Mouse (Mus musculus) limb, embryonic 14.5 days (tissue): ENCODE results near the gene Fam163b. TPM values are rescaled to one million over a fixed set of nuclear protein-coding genes. Genes with fewer than 3 reads are reported as not detected.

ENCODE experiments used
- ATAC-seq: fragments of 200-750 bp; cut with Nextera tagmentation; 2 replicates; pipeline ENCODE4 v1.8.0; 2017; ENCODE audit warnings: low read depth, moderate number of reproducible peaks, moderate TSS enrichment; ENCODE audit not compliant: low FRiP score
- DNase-seq: peaks from one replicate; pipeline ENCODE4 v3.0.0-alpha.2; 2015; ENCODE audit warnings: low spot score
- H3K27ac ChIP-seq: fragments of 300-500 bp; sonication (generic); replicated peaks from 2 replicates; pipeline ENCODE4 v1.5.1; 2014; ENCODE audit warnings: low read depth, mild to moderate bottlenecking, low read length, moderate library complexity, mixed read lengths
- H3K27me3 ChIP-seq: fragments of 300-500 bp; sonication (generic); 2 replicates; pipeline ENCODE4 v1.6.1; 2014; ENCODE audit warnings: low read length, mixed read lengths; ENCODE audit not compliant: control insufficient read depth, insufficient read depth
- H3K36me3 ChIP-seq: fragments of 300-500 bp; sonication (generic); 2 replicates; pipeline ENCODE4 v1.6.1; 2014; ENCODE audit warnings: mild to moderate bottlenecking, low read length, moderate library complexity, mixed read lengths; ENCODE audit not compliant: control insufficient read depth, insufficient read depth
- H3K4me1 ChIP-seq: fragments of 300-500 bp; sonication (generic); 2 replicates; pipeline ENCODE4 v1.6.1; 2014; ENCODE audit warnings: antibody characterized with exemption, low read length, mixed read lengths; ENCODE audit not compliant: control insufficient read depth, insufficient read depth
- H3K4me2 ChIP-seq: fragments of 300-500 bp; sonication (generic); replicated peaks from 2 replicates; pipeline ENCODE4 v1.6.1; 2014; ENCODE audit warnings: low read depth, mild to moderate bottlenecking, low read length, moderate library complexity; ENCODE audit not compliant: severe bottlenecking
- H3K4me3 ChIP-seq: fragments of 300-500 bp; sonication (generic); replicated peaks from 2 replicates; pipeline ENCODE4 v1.5.1; 2014; ENCODE audit warnings: low read length
- H3K9ac ChIP-seq: fragments of 300-500 bp; sonication (generic); 2 replicates; pipeline ENCODE4 v1.6.1; 2014; ENCODE audit warnings: mild to moderate bottlenecking, low read depth, low read length, moderate library complexity; ENCODE audit not compliant: severe bottlenecking
- H3K9me3 ChIP-seq: fragments of 300-500 bp; sonication (generic); 2 replicates; pipeline ENCODE4 v1.6.1; 2016; ENCODE audit warnings: low read length; ENCODE audit not compliant: control insufficient read depth
- POLR2A ChIP-seq: fragments of 200-500 bp; IDR thresholded peaks from 2 replicates; pipeline ENCODE4 v1.8.0; 2012; ENCODE audit warnings: inconsistent platforms, mild to moderate bottlenecking, moderate library complexity, borderline replicate concordance; ENCODE audit not compliant: insufficient read depth, insufficient read length; ENCODE audit errors: extremely low read depth
- WGBS: fragments of 180-500 bp; shearing (Covaris S2); extraction: QIAGEN DNeasy Blood & Tissue Kit; methylation state at CpG from one replicate; pipeline ENCODE4 v1.1.7; 2014; 5-methylcytosine and 5-hydroxymethylcytosine counted together
- polyA plus RNA-seq, 2 experiments: library from polyadenylated mRNA; depleted of rRNA in 1 of 2; stranded (reverse) in 1 of 2; unstranded in 1 of 2; fragments of >200 nt; fragmentation: Nextera tagmentation in 1 of 2; extraction: Ambion mirVana in 1 of 2; gene quantifications; 2 replicates each; pipeline versions ENCODE4 v1.2.1 to v1.2.3; 2012 to 2014

Fam163b gene
- polyA plus RNA-seq, 2 experiments = 0.30 to 0.68 TPM

- Histone ChIP-seq H3K27ac (no peak overlapping the region), H3K9me3 (no peaks in the 10 kb centered on the region), H3K9ac (no peak overlapping the region), H3K4me3 (no peak overlapping the region), H3K36me3 (no peaks in the 10 kb centered on the region), H3K27me3 (no peaks in the 10 kb centered on the region), H3K4me1 (peaks cover 29% of the 10 kb centered on the region), H3K4me2 (no peak overlapping the region)
- WGBS = 23% methylated on average over 8 of the region's 8 CpGs
- DNase-seq (no peak), ATAC-seq (0 out of 2 replicates have a peak, but pooled peaks have one; percentile 28)
- TF ChIP-seq POLR2A = no peak
Measured at GRCm38 (mm10) chr2:27084963-27085362, 57.3 kb downstream of the Fam163b start.

- no peak overlapping the region for H3K4me3 ChIP-seq
- no peak overlapping the region for H3K9ac ChIP-seq
- no peak for TF ChIP-seq POLR2A
- no peak overlapping the region for H3K4me2 ChIP-seq
- peaks cover 39% of the 10 kb centered on the region for H3K4me1 ChIP-seq
- H3K36me3 ChIP-seq = no peaks in the 10 kb centered on the region
- WGBS = 67% methylated on average over 12 of the region's 12 CpGs
- DNase-seq = no peak
- no peak for ATAC-seq
- no peaks in the 10 kb centered on the region for H3K27me3 ChIP-seq
- no peak overlapping the region for H3K27ac ChIP-seq
- H3K9me3 ChIP-seq = no peaks in the 10 kb centered on the region
Measured at GRCm38 (mm10) chr2:27083761-27084475, 58.4 kb downstream of the Fam163b start.

GRCm38 (mm10) chr2:27079649-27080048 lies 62.6 kb downstream of the Fam163b start:
- ATAC-seq = peak; percentile 28
- H3K4me1 ChIP-seq = peaks cover 53% of the 10 kb centered on the region
- no peak overlapping the region for H3K9ac ChIP-seq

GRCm38 (mm10) chr2:27079152-27079584 lies 63.1 kb downstream of the Fam163b start, which contains the start of gene Adamtsl2:
Gene Adamtsl2 (plus strand): TSS chr2:27079379.
- Histone ChIP-seq H3K4me1 (peaks cover 50% of the 10 kb centered on the region), H3K9me3 (no peaks in the 10 kb centered on the region), H3K27me3 (no peaks in the 10 kb centered on the region), H3K9ac (no peak within 1 kb of the TSS), H3K4me3 (peak within 1 kb of the TSS; percentile 19), H3K36me3 (no peaks in the 10 kb centered on the region), H3K4me2 (peak within 1 kb of the TSS; percentile 26), H3K27ac (no peak within 1 kb of the TSS)
- ATAC-seq (peak; percentile 78), DNase-seq (peak; percentile 87)
- no peak for TF ChIP-seq POLR2A
- 2% methylated on average over 10 of the region's 10 CpGs for WGBS

More at GRCm38 (mm10) chr2:27079649-27080048, 62.6 kb downstream of the Fam163b start:
- H3K36me3 ChIP-seq = no peaks in the 10 kb centered on the region
- no peaks in the 10 kb centered on the region for H3K9me3 ChIP-seq
- H3K4me2 ChIP-seq = peak overlapping the region; percentile 26
- WGBS = 10% methylated on average over 2 of the region's 2 CpGs
- peak; percentile 71 for DNase-seq
- no peak overlapping the region for H3K27ac ChIP-seq
- H3K27me3 ChIP-seq = no peaks in the 10 kb centered on the region
- H3K4me3 ChIP-seq = peak overlapping the region; percentile 19
- no peak for TF ChIP-seq POLR2A

GRCm38 (mm10) chr2:27078312-27078711 lies 64.0 kb downstream of the Fam163b start:
- Histone ChIP-seq H3K4me1 (peaks cover 54% of the 10 kb centered on the region), H3K27ac (no peak overlapping the region), H3K27me3 (no peaks in the 10 kb centered on the region), H3K4me3 (no peak overlapping the region), H3K36me3 (no peaks in the 10 kb centered on the region), H3K9ac (no peak overlapping the region), H3K4me2 (no peak overlapping the region), H3K9me3 (no peaks in the 10 kb centered on the region)
- no peak for ATAC-seq
- DNase-seq = no peak
- no peak for TF ChIP-seq POLR2A
- WGBS = 47% methylated on average over 2 of the region's 2 CpGs
